Mouse (Mus musculus) gastrocnemius, adult 18-20 months (tissue): ENCODE measurements around the gene Mta3. TPM values are rescaled to one million over a fixed set of nuclear protein-coding genes. Genes with fewer than 3 reads are reported as not detected.

Source experiments
- DNase-seq: peaks from one replicate; pipeline ENCODE4 v3.0.0; 2021; ENCODE audit warnings: low spot score
- total RNA-seq, 2 experiments: library from RNA; stranded (reverse); gene quantifications; 2 replicates each; pipeline ENCODE4 v1.2.3; 2021

The Mta3 gene
- total RNA-seq, 2 experiments from 2014 or later = 7.9 to 8.4 TPM

DNA sequence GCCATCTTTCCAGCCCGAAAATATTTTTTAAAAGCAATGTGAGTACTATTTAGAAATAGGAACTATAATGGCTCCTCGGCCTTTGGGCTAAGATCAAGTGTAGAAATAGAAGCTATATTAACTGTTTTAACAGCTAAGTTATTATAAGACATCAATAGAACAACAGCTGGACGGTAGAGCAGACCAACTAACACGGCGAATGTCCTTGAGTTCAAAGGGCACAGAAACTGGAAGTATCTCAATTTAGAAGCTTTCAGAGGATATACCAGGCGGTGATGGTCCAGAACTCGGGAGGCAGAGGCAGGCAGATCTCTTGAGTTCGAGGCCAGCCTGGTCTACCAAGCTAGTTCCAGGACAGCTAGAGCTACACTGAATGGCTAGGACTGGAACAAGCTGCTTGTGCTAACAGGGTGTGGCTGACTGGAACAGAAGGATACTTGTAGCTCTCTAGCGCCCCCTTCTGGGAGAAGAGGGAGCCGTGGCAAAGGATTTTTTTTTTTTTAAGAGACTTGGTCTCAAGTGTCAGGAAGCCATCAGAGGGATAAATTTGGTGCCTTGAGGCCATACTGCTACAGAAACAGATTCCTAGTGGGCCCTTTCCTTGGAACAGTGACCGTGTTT is 101.9 kb downstream of the Mta3 start:
- peak; percentile 66 for DNase-seq

DNA sequence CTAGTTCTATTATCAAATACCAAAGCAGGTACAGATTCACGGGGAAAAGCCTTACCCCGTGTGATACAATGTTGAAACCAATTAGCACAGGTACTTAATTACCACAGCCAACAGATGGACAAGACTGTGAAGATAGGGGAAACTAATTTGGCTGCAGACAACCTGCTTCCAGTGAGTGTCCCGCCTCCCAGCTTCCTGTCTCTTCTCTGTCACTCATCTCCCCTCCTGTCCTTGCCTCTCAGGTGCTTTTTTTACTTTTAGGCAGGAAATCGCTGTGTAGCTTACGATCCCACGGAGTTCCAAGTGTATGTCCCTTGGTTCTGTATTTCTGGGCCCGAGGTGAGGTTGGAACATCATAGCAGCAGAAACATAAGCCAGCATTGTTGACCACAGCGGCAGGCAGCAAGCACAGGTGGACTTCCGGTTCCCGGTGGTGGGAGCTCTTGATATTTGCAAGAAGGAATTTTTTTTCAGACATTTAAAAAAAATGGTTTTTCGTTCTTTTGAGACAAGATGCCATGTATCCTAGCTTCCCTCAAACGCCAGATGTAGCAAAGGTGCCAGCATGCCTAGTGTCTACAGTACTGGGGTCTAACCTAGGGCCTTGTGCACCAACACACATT is 102.6 kb downstream of the Mta3 start:
- no peak for DNase-seq

DNA sequence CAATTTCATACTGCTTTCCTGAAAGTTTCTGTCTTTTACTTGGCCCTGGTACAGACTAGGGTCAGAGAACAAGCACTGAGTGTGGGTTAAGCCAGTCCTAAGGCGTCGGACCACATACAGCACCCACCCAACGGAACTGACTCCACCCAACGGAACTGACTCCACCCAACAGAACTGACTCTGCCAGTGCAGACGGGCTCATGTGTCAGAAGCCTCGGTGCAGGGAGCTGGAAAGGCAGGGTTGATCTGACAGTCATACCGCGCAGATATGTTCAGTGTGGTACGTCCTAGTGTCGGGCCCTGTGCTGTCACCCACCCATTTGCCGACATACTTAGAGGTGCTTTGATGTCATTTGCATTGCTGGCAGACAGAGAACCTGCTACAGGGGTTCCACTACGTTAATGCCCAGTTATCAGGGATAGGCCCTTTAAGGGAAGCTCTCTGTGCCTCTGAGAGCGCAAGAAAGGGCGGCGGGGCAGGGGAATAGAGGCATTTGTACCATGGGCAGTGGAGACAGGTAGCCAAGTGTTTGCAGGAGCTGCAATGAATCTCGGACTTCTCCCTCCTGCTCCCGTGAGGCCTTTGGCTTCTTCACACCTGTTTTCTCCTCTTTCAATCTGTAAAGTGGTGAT is 103.3 kb downstream of the Mta3 start:
- DNase-seq = no peak

DNA sequence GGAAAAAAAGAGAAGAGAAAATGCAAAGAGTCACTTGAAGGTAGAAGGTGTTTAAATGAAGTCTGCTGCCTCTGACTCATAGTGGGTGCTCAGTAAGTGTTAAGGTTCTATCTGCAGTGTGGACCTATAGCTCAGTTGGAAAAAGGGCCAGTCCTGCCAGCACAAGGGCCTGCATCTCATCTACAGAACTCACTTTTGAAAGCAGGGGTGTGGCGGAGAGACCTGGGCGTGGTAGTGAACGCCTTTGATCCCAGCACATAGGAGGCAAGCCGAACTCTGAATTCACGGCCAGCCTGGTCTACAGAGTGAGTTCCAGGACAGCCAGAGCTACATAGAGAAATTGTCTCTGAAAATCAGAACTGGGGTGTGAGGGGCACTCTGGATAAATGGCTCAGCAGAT is 104.3 kb downstream of the Mta3 start:
- no peak for DNase-seq

DNA sequence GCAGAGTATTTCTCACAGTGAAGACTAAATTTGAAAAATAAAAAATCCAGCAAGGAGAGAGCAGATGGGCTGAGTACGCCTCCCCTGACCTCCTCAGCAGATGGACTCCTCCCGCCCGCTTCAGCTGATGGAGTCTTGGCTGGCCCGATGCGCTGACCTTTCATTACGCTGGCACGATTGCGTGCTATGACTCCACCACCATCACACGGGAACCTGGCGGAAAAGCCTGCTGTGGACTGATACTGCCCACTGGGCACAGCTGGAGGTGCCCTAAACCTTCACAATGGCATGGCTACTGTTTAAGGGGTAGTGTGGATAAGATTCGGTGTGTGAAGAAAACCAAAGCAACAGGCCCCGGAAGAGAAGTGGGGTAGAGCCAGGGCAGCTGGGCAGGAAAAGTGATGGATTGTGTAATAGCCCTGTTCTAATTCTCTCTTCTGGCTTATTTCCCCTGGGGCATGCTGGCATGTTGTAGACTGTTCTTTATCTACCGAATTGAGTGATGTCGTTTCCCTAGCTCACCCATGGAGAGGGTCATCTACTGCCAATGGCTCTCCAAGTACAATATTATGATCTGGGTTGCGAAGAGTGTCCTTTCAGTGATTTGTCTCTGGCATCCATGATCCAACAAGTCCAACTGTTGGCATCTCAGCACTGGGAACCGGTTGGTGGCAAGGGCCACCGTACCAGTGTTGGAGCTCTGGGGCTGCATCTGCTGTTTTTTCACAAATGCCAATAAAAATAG is 106.4 kb downstream of the Mta3 start:
- no peak for DNase-seq

DNA sequence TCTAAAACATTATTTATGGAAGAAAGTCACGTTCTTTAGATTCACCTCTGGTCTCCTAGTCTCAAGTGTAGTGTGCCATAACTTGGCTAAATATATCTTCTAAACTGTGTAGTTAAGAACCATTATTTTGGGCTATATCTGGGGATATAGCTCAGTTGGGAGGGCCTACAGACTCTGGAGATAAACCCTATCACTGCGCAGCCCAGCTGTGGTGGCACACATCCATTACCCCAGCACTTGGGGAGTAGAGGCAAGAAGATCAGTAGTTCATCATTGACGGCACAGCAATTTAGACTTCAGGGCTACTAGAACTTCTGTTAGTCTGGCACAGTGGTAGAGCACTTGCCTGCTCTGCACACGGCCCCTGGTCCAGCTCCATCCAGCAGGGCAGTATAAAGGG is 107.1 kb downstream of the Mta3 start:
- DNase-seq = no peak

DNA sequence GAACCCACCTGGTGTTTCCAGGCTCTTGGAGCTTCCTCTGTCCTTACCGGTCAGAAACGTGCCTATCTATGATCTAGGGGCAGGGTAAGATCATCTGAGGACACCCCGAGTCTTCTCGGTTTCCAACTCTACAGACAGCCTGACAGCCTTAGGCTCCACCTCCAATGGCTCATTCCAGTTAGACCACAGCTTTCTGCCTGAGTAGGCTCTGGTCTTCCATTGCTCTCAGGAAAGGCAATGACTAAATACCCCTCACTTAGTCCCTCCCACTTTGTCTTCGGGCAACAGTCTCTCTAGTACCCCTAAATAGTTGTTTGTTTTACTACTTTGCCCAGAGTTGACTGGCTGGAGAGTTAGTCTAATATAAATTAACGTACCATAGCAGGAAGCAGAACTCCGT is 111.0 kb downstream of the Mta3 start:
- DNase-seq = no peak

DNA sequence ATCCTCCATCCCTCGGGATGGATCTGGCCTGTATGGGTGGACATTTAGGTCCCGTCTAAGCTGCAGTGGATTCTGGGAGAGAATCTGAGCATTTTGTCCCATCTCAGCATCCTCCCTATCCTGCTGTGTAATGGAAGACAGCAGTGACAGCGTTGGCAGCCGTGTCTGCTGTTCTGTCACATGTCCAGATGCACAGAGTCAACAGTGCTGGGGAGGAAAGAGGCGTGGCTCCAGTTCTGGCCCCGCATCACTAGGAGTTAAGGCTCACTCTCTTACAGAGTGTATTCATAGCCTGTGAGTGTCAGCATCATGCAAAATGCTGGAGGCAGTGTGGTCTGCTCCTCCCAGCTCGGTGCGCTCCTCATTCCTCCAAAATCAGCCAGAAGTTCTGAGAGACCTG is 113.5 kb downstream of the Mta3 start:
- DNase-seq = no peak

DNA sequence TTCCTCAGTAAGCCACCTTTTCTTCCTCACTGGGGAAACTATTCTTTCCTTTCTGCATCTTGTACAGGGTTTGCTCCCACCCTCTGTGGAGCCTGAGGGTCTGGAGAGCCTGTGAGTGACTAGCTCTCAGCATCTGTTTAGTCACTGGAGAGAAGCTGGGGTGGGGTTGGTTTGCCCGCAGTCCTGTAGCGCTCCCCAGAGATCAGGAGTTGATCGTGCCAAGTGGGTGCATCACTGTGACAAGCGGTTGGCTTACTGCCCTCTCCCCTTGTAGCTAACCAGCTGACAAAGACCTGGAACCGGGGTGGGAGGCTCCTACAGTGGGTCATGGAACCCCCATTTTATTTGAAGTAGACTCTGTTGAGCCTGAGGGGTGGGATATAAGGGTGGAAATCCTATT is 114.7 kb downstream of the Mta3 start:
- no peak for DNase-seq

DNA sequence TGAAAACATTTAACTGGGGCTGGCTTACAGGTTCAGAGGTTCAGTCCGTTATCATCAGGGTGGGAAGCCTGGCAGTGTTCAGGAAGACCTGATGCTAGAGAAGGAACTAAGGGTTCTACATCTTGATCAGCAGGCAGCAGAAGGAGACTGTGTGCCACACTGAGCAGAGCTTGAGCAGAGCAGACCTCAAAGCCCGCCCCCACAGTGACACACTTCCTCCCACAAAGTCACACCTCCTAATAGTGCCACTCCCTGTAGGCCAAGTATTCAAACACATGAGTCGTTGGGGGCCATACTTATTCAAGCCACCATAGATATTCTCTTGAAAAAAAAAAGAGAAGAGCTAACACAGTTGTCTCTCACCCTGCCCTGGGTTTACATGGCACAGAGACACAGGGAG is 115.9 kb downstream of the Mta3 start:
- no peak for DNase-seq

DNA sequence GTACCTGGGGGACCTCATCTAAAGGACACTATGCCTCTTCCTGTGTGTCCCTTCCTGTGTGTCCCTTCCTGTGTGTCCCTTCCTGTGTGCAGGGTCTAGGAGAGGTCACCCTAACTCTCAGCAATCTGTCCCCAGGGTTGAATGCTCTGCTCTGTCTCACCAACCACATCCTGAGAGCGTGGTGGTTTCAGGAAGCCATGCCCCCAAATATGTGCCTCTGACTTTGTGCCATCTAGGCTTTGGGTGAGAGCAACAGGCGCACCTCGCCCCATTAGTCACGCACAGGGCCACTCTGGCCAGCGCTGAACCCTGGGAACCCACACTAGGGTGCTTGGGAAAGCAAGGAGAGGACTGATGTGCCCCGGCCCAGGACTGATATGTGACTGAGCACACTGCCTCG is 117.9 kb downstream of the Mta3 start:
- DNase-seq = no peak

DNA sequence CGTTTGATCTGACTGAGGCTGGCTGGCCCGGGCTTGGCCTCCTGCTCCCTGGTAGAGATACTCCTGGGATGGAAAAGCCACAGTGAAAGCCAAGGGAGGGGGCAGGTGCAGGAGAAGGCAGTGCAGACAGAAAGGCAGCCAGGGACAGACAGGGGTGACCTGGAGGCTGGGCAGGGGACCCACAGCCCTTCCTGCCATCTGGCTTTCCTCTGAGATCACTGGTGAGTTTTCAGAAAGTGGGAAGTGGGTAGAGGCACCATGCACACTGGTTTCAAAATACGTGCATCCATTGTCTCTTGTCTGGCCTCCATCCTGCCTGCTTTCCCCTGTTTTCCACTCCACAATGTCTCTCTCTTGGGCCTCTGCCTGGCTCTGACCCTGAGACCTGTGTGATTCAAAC is 123.4 kb downstream of the Mta3 start:
- no peak for DNase-seq

DNA sequence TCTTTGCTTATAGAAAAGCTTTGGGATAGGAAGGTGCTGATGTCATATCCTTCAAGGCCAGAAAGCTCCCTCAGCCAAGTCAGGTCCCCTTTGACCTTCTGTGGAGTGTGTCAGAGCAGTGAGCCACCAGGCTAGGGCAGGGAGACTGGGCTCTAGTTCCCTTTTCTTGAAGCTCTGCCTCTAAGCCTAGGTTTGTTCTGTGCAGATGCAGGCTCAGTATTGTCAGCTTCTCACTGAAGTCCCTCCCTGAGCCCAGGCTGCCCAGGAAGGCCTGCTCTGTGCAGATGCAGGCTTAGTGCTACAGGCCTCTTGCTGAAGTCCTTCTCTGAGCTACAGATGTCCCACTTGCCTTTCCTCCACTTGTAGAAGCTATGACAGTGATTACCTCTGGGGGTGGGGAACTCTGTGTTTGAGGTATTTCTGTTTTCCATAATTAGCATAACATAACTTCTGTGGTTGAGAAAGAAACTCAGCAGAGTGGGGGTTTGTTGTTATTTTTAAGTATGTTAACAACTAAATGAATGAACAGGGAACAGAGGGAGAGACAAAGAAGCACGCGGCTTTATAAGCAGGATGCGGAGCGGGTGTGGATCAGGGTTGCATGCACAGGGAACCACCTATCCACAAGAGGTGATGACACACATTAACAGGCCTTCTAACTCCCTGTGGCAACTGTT is 124.8 kb downstream of the Mta3 start:
- no peak for DNase-seq

DNA sequence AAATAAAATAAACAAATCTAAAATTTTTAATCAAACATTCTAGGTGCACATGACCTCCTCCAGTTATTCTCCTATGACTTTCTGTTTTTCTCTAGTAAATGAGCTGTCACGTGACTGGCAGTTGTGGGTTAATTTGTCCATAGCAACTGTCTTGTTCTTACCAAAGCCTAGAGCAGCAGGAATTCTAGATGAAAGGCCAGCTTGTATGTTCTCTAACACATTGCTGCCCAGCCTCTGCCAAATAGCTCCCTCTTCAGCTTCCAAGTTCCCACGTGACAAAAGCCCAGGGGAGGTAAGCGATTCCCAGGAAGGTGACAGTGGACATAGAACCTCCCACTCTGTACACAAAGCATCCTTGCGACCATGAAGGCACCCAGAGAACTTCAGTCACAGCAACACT is 128.2 kb downstream of the Mta3 start:
- DNase-seq = no peak

DNA sequence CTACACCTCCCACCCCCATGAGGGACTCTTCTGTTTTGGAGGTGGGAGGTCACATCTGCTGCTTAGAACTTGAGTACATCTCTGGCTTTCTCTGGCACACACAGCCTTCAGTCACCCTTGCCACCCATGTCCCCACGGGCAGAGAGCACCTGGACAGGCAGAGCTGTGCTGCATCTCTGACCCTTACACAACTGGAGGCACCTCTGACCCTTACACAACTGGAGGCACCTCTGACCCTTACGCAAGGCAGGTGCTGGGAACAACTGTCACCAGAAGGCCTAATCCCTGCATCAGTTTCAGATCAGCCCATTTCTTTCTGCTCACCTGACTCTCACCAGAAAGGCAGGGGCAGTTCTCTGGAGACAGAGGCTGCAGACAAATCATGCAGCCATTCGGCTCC is 130.1 kb downstream of the Mta3 start:
- DNase-seq = no peak

DNA sequence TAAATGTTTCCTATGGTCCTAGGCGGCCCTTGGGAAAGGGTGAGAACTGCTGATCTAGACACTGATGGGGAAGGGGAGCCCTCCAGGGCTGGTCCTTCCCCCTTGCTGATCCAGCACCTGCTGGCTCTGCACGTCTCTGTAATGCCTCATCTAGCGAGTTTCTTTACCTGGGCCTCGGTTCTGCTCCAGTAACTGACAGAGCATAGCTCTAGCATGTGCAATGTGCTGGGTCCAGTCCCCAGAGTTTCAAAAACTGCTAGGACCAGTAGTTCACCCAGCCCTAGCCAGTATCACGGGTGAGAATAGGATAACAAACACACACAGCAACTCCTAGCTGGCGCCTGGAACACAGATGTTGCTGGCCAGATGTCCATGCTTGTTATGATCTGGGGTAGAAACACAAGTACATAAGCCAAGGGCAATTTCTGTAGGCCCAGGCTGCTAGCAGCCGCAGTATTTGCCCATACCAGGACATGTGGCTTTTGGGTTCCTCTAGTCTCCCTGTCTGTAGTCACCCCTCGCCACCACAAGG is 131.8 kb downstream of the Mta3 start:
- DNase-seq = no peak

DNA sequence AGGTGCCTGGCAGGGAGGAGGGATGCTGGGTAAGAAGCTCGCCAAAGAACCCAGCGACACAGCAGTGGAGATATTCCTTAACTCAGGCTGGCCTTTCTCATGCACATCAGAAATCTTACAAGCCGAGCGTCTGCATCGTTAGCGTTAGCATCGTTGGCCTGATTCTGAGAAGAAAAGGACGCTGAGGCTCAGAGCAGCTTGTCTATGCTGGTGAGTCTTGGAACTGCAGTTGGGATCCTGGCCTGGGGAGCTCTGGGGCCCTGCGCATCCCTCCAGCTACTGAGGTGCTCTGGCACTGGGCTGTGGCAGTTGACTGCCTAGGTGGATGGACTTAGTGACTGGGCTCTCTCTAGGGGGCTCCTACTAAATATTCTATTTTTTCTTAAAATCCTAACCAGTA is 133.2 kb downstream of the Mta3 start:
- no peak for DNase-seq

DNA sequence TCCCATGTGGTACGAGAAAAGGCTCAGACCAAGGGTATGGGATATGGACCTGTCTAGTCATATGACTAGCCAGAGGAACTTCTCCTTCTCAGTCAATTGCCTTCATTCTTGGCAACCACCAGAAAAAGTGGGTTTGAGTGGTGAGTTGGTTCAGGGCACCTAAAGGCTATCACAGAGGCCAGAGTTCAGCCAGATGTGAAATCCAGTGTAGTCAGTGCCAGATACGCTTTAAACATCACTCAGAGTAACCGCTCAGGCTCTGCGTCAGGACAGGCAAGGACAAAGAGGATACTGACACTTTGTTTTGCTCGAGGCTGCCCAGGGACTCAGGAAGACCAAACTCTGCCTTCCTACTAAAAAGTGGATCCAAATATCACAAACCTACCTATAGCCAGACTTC is 135.0 kb downstream of the Mta3 start:
- DNase-seq = no peak

DNA sequence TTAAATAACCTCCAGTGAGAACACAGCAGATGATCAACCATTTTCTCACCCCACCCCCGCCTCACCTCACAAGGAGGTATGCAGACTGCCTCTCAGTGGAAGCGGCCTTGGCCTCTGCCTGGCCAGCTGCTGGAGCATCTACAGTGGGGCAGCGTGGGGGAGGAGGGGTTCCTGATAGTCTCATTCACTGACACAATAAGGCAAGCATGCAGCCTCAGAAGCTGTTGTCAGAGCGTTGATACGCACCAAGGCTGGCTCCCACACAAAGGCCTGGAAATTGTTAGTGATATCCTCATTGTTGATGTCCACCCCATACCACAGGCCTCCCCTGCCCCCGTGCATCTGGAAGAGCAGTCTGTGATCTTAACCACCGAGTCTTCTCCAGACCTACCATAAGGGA is 137.8 kb downstream of the Mta3 start:
- no peak for DNase-seq

DNA sequence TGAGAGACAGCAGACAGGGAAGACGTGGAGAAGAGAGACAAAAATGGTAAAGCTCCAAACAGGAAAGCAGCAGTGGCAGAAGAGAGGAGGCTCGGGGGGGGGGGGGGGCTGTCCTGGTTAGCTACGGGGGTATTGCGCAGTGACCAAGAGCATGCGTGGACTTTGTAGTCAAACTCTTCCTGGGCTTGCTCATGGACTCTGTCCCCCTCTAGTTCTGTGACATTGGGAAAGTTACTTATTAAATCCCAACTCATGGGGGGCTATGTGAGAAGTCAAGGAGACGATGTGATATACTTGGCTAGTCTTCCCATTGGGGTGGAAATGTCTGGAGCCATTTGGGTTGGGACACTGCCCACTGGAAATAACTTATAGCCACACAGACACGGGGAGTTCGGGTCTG is 139.6 kb downstream of the Mta3 start:
- no peak for DNase-seq

DNA sequence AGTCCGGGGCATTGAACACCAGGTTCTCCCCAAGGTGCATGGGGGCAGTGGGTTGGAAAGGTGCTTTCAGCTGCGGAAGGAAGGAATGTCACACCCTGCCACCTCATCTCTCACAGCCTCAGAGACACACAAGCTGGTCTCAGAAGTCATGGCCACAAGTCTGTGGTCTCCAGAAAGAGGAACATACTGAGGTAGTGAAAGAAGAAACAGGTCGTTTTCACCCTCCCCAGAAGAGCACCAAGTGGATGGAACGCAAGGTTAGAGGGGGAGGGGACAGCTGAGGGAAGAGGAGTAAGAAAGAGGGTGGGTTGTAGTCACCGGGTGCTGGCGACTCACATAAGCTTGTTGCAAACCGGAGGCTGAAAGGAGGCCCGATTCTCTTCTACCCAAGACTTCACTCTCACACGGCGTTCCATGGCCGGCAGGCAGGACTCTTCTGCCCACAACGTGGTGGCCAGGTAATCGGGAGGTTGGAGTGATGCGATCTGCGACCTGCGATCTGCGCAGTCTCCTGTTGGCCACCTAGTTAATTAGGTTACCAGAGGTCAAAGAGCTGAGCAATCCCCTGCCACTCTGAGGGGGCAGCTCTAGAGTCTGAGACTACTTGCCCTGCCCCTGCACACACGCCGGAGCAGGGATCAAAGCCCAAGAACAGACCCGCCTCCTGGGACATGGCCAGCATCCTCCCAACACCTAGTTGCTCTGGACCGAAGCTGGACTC is 140.5 kb downstream of the Mta3 start:
- no peak for DNase-seq
